Mouse (Mus musculus) adrenal gland, postnatal 4 days (tissue): ENCODE measurements around the gene Erh. TPM values are rescaled to one million over a fixed set of nuclear protein-coding genes. Genes with fewer than 3 reads are reported as not detected.

Source experiments
- DNase-seq, 2 experiments: peaks; one replicate each; pipeline ENCODE4 v3.0.0; 2021 to 2022; ENCODE audit warnings: low spot score in 2 of 2, mixed read lengths in 2 of 2
- total RNA-seq, 2 experiments: library from RNA; stranded (reverse); gene quantifications; 2 replicates each; pipeline ENCODE4 v1.2.3; 2021

Erh gene
- total RNA-seq, 2 experiments from 2014 or later = 89.2 to 96.4 TPM

GRCm38 (mm10) chr12:80620501-80620900 lies 23.6 kb downstream of the Erh start:
- no peak for DNase-seq

- DNase-seq = no peak
These were observed 28.5 kb downstream of the Erh start for GRCm38 (mm10) chr12:80615371-80616257.

- no peak for DNase-seq
These were observed 31.9 kb downstream of the Erh start for GRCm38 (mm10) chr12:80612113-80612791.

GRCm38 (mm10) chr12:80609928-80610327 lies 34.2 kb downstream of the Erh start:
- DNase-seq = no peak

- DNase-seq = no peak
These were observed 35.6 kb downstream of the Erh start for GRCm38 (mm10) chr12:80608576-80608975.

- DNase-seq = no peak
These were observed 39.9 kb downstream of the Erh start for GRCm38 (mm10) chr12:80604218-80604617.

- no peak for DNase-seq
These were observed 40.6 kb downstream of the Erh start for GRCm38 (mm10) chr12:80603566-80603965.

- DNase-seq = no peak
These were observed 41.7 kb downstream of the Erh start for GRCm38 (mm10) chr12:80602432-80602831.

GRCm38 (mm10) chr12:80601597-80602269 lies 42.4 kb downstream of the Erh start:
- no peak for DNase-seq

- DNase-seq = no peak
These were observed 45.4 kb downstream of the Erh start for GRCm38 (mm10) chr12:80598756-80599155.

GRCm38 (mm10) chr12:80598236-80598635 lies 45.9 kb downstream of the Erh start:
- no peak for DNase-seq

GRCm38 (mm10) chr12:80595968-80596367 lies 48.2 kb downstream of the Erh start:
- DNase-seq = no peak

- DNase-seq = no peak
These were observed 48.6 kb downstream of the Erh start for GRCm38 (mm10) chr12:80595566-80595965.

GRCm38 (mm10) chr12:80594781-80595180 lies 49.4 kb downstream of the Erh start:
- no peak for DNase-seq

GRCm38 (mm10) chr12:80594141-80594540 lies 50.0 kb downstream of the Erh start:
- no peak for DNase-seq

GRCm38 (mm10) chr12:80584973-80585372 lies 59.2 kb downstream of the Erh start:
- DNase-seq = no peak

Other genes with a start within 250 kb of the Erh start
- 10 to 100 TPM; 47.7 to 48.6 TPM for gene Dcaf5, start 207.7 kb downstream of the Erh start, total RNA-seq
- 10 to 100 TPM; 19.9 to 22.3 TPM for gene Exd2, start 181.2 kb downstream of the Erh start, total RNA-seq
- gene Galnt16, start 126.1 kb downstream of the Erh start, total RNA-seq = 10 to 100 TPM; 22.4 to 23.1 TPM
- gene Slc39a9, start 458 bp downstream of the Erh start, total RNA-seq = 10 to 100 TPM; 43.2 to 47.9 TPM
- 1 to 10 TPM in 1 of 2 experiments, under 1 TPM in 1; 0.25 to 2.1 TPM for gene Plekhd1, start 48.2 kb upstream of the Erh start, total RNA-seq
- gene Ccdc177, start 116.3 kb upstream of the Erh start, total RNA-seq = under 1 TPM; 0.20 to 0.28 TPM
- 10 to 100 TPM; 48.4 to 51.0 TPM for gene Susd6, start 146.2 kb upstream of the Erh start, total RNA-seq